Mouse (Mus musculus) lung, embryonic 15.5 days (tissue): ENCODE results near the gene Ctf2. TPM values are rescaled to one million over a fixed set of nuclear protein-coding genes. Genes with fewer than 3 reads are reported as not detected.
"Not testable (repeated sequence)": the region's sequence is repeated elsewhere in the genome, so short reads cannot be mapped to it uniquely, and the experiment has no call there.

Source experiments
- ATAC-seq: fragments of 200-750 bp; cut with Nextera tagmentation; 2 replicates; pipeline ENCODE4 v1.8.0; 2017; ENCODE audit warnings: moderate number of reproducible peaks, borderline replicate concordance; ENCODE audit not compliant: low FRiP score, low TSS enrichment; ENCODE audit errors: extremely low read depth
- H3K27ac ChIP-seq: fragments of 300-500 bp; sonication (generic); 2 replicates; pipeline ENCODE4 v1.5.1; 2015; ENCODE audit warnings: moderate library complexity, mild to moderate bottlenecking, inconsistent platforms
- H3K27me3 ChIP-seq: fragments of 300-500 bp; sonication (generic); 2 replicates; pipeline ENCODE4 v1.6.1; 2015; ENCODE audit warnings: inconsistent platforms
- H3K36me3 ChIP-seq: fragments of 300-500 bp; sonication (generic); 2 replicates; pipeline ENCODE4 v1.6.1; 2015; ENCODE audit warnings: inconsistent platforms
- H3K4me1 ChIP-seq: fragments of 300-500 bp; sonication (generic); 2 replicates; pipeline ENCODE4 v1.6.1; 2015; ENCODE audit warnings: inconsistent platforms
- H3K4me2 ChIP-seq: fragments of 300-500 bp; sonication (generic); 2 replicates; pipeline ENCODE4 v1.6.1; 2015; ENCODE audit warnings: inconsistent platforms, mild to moderate bottlenecking, moderate library complexity
- H3K4me3 ChIP-seq: fragments of 300-500 bp; sonication (generic); 2 replicates; pipeline ENCODE4 v1.5.1; 2015; ENCODE audit warnings: mild to moderate bottlenecking, inconsistent platforms
- H3K9ac ChIP-seq: fragments of 300-500 bp; sonication (generic); 2 replicates; pipeline ENCODE4 v1.6.1; 2015; ENCODE audit warnings: inconsistent platforms
- H3K9me3 ChIP-seq: fragments of 300-500 bp; sonication (generic); 2 replicates; pipeline ENCODE4 v1.6.1; 2016; ENCODE audit warnings: inconsistent platforms
- WGBS: fragments of 180-500 bp; shearing (Covaris S2); methylation state at CpG from one replicate; pipeline ENCODE4 v1.1.7; 2015; 5-methylcytosine and 5-hydroxymethylcytosine counted together
- polyA plus RNA-seq: library from polyadenylated mRNA; unstranded; fragments of >200 nt; fragmentation: Nextera tagmentation; extraction: Ambion mirVana; gene quantifications from 2 replicates; pipeline ENCODE4 v1.2.1, GENCODE M21; 2015

The Ctf2 gene
- polyA plus RNA-seq, 1 experiment from 2014 or later: 0.16 TPM

DNA sequence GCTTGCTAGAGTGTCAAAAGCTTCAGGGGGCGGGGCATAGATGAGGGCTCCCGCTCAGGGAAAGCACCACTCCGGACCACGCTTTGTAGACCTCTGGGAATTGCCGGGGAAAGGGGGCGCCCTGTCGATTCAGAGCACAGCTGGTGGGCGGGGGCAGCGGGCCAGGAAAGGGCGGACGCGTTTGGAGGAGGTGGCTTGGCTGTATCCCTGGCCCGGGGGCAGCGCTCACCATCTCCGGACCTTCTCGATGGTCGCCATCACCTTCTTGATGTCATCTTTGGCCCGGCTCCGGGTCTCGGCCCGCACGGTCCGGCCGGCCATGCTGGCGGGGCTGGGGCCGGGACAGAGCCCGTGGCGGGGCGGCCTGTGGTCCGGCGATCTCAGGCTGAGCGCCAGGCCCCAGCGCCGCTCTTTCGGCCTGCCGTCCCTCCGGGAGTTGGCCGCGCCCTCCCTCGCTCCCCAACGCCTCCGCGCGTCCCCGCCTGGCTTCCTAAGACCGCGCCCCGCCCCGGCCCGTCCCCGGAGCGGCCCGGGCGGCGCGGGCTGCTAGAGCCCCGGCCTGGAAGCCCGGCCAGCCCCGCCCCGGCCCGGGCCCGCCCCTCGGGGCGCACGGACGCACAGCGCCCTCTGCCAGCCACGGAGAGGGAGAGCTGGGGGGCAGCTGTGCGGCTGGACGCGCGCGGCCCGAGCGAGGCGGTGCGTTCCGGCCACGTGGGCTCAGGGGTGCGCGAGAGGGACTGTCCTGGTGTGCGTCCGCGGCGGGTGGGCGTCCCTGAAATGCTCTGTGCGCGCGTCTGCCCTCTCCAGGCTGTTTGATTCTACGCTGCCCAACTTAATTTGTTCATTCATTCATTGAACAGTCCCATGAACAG lies 23.5 kb downstream of the Ctf2 start, which contains the start of gene Bcl7c:
Bcl7c (minus strand) TSS at position 727 of the 872 bp plus-strand sequence.
- Histone ChIP-seq H3K36me3 (peaks cover 27% of the 10 kb centered on the region), H3K9ac (peak within 1 kb of the TSS; percentile 74), H3K9me3 (no peaks in the 10 kb centered on the region), H3K4me1 (peaks cover 42% of the 10 kb centered on the region), H3K4me3 (peak within 1 kb of the TSS; percentile 71), H3K27me3 (no peaks in the 10 kb centered on the region), H3K27ac (peak within 1 kb of the TSS; percentile 99), H3K4me2 (peak within 1 kb of the TSS; percentile 86)
- WGBS: under 1% methylated on average over 85 of the region's 90 CpGs
- peak; percentile 86 for ATAC-seq

- Histone ChIP-seq H3K4me1 (peaks cover 38% of the 10 kb centered on the region), H3K27me3 (no peaks in the 10 kb centered on the region), H3K9me3 (no peaks in the 10 kb centered on the region), H3K4me2 (peak overlapping the region; percentile 86), H3K36me3 (peaks cover 32% of the 10 kb centered on the region), H3K4me3 (peak overlapping the region; percentile 71), H3K27ac (peak overlapping the region; percentile 99), H3K9ac (peak overlapping the region; percentile 74)
- WGBS: under 1% methylated on average over 5 of the region's 5 CpGs
- no peak for ATAC-seq
These were observed 24.1 kb downstream of the Ctf2 start for GRCm38 (mm10) chr7:127707957-127708206.

DNA sequence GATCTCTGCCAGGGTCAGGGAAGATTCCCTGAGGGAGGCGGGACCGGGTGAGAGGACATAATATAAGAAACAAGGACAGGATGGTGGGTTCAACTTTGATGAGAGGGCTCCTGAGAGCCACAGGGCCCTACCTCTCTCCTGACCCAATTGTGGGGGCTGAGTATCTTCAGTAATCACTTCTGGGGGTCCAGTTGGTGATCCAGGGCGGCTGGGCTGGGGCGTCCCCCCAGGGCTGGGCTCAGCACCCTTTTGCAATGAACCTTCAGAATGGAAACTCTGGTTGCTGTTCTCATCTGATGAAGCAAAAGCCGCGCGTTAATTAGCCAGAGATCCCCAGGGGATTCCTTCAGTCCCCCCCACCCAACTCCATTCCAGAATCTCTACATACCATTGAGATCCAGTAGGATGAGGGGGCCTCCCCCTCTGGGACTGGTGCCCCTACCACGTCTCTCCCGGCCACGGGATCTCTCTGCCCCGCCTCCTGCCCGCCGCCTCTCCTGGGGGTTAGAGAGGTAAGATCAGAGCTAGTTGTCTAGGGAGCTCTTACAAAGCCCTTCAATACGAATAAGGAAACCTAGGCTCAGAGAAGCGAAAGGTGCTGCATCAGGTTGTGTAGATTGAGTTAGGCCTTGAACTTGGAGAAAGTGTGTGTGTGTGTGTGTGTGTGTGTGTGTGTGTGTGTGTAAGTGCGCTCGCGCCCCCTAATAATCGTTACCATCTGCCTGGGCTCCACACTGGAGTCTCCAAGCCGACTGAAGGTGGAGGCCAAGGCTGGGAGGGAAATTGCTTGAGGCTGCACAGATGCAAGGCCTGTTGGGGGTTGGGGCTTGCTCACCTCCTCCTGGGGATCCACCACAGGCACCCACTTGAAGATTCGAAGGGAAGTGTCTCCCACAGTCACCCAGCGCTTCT lies 24.7 kb downstream of the Ctf2 start:
- peaks cover 33% of the 10 kb centered on the region for H3K4me1 ChIP-seq
- peak; percentile 0 for ATAC-seq
- H3K9me3 ChIP-seq: no peaks in the 10 kb centered on the region
- peak overlapping the region; percentile 74 for H3K9ac ChIP-seq
- peak overlapping the region; percentile 99 for H3K27ac ChIP-seq
- H3K36me3 ChIP-seq: peaks cover 38% of the 10 kb centered on the region
- H3K4me3 ChIP-seq: peak overlapping the region; percentile 71
- H3K27me3 ChIP-seq: no peaks in the 10 kb centered on the region
- WGBS: 24% methylated on average over 22 of the region's 22 CpGs
- peak overlapping the region; percentile 86 for H3K4me2 ChIP-seq

- Histone ChIP-seq H3K36me3 (peaks cover 42% of the 10 kb centered on the region), H3K9me3 (no peaks in the 10 kb centered on the region), H3K4me1 (peaks cover 23% of the 10 kb centered on the region), H3K27ac (no peak overlapping the region), H3K4me2 (no peak overlapping the region), H3K9ac (no peak overlapping the region), H3K27me3 (no peaks in the 10 kb centered on the region), H3K4me3 (no peak overlapping the region)
- WGBS: 71% methylated on average over 4 of the region's 4 CpGs
- ATAC-seq: no peak
These were observed 26.3 kb downstream of the Ctf2 start for GRCm38 (mm10) chr7:127705706-127706105.

DNA sequence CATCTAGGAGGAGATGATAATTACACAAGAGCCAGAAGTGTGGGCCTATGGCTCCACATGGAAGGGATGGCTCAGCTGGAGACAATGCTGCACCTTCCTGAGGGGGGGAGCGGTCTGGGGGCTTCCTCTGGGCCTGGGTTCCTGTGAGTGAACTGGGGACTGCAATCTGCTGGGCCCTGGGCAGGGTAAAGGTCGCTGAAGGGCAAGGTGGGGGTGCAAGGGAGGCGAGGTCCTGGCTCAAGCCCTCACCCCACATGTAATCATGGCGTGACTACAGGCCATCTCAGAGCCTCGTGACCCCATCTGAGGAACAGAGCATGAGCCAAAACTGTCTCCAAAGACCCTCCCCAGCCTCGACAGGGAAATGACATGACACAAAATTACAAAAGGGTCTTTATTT lies 27.4 kb downstream of the Ctf2 start:
- no peaks in the 10 kb centered on the region for H3K9me3 ChIP-seq
- H3K36me3 ChIP-seq: peaks cover 42% of the 10 kb centered on the region
- 76% methylated on average over 6 of the region's 6 CpGs for WGBS
- ATAC-seq: no peak
- no peaks in the 10 kb centered on the region for H3K27me3 ChIP-seq
- H3K4me3 ChIP-seq: no peak overlapping the region
- H3K9ac ChIP-seq: no peak overlapping the region
- peaks cover 23% of the 10 kb centered on the region for H3K4me1 ChIP-seq
- no peak overlapping the region for H3K4me2 ChIP-seq
- no peak overlapping the region for H3K27ac ChIP-seq

DNA sequence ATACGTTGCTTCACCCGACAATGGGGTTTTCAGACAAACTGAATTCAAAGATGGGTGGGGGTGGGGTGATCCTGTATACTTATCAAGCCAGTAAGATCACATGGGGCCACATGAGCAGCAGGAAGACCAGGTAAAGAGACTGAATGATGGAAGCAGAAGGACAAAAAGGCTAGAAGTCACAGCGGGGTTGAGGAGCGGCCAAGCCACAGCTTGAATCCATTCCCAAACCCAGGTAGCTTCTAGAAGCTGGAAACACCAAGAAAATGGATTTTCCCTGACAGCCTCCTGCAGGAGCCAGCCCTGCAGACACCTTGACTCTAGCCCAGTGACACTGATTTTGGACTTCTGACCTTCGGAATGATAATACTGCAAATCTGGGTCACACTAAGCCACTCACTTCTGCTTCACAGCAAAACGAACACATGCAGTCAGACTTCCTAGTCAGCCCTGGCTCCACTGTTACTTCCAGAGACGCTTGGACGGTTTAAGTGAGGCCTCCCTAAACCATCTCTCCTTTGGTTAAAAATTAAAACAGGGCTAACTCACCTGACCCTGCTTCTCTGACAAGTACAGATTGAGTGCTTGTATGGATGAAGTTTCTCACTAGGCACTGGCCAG lies 28.3 kb downstream of the Ctf2 start:
- Histone ChIP-seq H3K4me1 (peaks cover 17% of the 10 kb centered on the region), H3K4me2 (no peak overlapping the region), H3K9me3 (no peaks in the 10 kb centered on the region), H3K27me3 (no peaks in the 10 kb centered on the region), H3K9ac (no peak overlapping the region), H3K27ac (no peak overlapping the region), H3K36me3 (peaks cover 42% of the 10 kb centered on the region), H3K4me3 (no peak overlapping the region)
- 89% methylated on average over 8 of the region's 8 CpGs for WGBS
- no peak for ATAC-seq

DNA sequence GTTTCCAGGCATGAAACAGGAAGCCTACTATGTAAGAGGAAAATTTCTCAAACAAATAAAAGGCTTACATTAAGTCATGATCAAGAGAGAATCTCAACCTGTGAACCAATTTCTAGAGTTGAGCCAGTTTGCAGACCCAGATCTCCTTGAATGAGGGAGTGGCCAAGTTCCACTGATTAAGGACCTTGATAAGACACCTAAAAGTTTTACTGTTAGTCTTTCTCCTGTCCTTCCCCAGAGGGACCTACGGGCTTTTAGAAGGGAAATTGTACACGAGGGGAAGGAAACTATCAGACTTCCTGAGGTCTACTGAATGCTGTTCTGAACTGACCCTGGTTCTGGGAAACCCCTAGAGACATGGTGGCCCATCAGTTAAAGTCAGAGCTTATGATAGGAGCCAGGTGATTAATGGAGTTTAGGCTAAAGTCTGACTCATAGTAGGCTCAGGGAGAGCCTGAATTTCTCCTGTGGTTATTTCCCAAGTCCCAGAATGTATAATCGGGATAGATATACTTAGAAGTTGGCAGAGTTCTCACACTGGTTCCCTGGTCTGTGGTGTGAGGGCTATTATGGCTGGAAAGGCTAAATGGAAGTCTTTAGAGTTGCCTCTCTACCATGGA lies 31.1 kb downstream of the Ctf2 start:
- 74% methylated on average over 3 of the region's 3 CpGs for WGBS
- H3K9ac ChIP-seq: no peak overlapping the region
- H3K4me3 ChIP-seq: no peak overlapping the region
- H3K4me2 ChIP-seq: no peak overlapping the region
- H3K9me3 ChIP-seq: no peaks in the 10 kb centered on the region
- H3K27me3 ChIP-seq: no peaks in the 10 kb centered on the region
- no peak overlapping the region for H3K27ac ChIP-seq
- peaks cover 36% of the 10 kb centered on the region for H3K36me3 ChIP-seq
- H3K4me1 ChIP-seq: no peaks in the 10 kb centered on the region
- ATAC-seq: no peak

- Histone ChIP-seq H3K27ac (no peak overlapping the region), H3K36me3 (peaks cover 21% of the 10 kb centered on the region; the same call in 1 of the 2 replicates), H3K4me2 (no peak overlapping the region), H3K4me3 (no peak overlapping the region), H3K27me3 (no peaks in the 10 kb centered on the region), H3K9ac (no peak overlapping the region), H3K4me1 (no peaks in the 10 kb centered on the region), H3K9me3 (no peaks in the 10 kb centered on the region)
- ATAC-seq: no peak
- WGBS: 76% methylated on average over 6 of the region's 6 CpGs
These were observed 33.0 kb downstream of the Ctf2 start for GRCm38 (mm10) chr7:127698986-127699385.

GRCm38 (mm10) chr7:127693730-127694129 lies 38.2 kb downstream of the Ctf2 start:
- not testable (repeated sequence) for H3K36me3 ChIP-seq, H3K4me3 ChIP-seq, H3K9me3 ChIP-seq, ATAC-seq, H3K4me1 ChIP-seq, H3K27me3 ChIP-seq, H3K27ac ChIP-seq, H3K9ac ChIP-seq, H3K4me2 ChIP-seq
- 88% methylated on average over 7 of the region's 7 CpGs for WGBS

GRCm38 (mm10) chr7:127693290-127693689 lies 38.7 kb downstream of the Ctf2 start:
- no peak overlapping the region for H3K4me3 ChIP-seq
- peaks cover 10% of the 10 kb centered on the region for H3K4me1 ChIP-seq
- WGBS: 89% methylated on average over 8 of the region's 8 CpGs
- H3K9me3 ChIP-seq: no peaks in the 10 kb centered on the region
- ATAC-seq: no peak
- no peaks in the 10 kb centered on the region for H3K27me3 ChIP-seq
- H3K9ac ChIP-seq: no peak overlapping the region
- no peaks in the 10 kb centered on the region for H3K36me3 ChIP-seq
- no peak overlapping the region for H3K4me2 ChIP-seq
- H3K27ac ChIP-seq: no peak overlapping the region

DNA sequence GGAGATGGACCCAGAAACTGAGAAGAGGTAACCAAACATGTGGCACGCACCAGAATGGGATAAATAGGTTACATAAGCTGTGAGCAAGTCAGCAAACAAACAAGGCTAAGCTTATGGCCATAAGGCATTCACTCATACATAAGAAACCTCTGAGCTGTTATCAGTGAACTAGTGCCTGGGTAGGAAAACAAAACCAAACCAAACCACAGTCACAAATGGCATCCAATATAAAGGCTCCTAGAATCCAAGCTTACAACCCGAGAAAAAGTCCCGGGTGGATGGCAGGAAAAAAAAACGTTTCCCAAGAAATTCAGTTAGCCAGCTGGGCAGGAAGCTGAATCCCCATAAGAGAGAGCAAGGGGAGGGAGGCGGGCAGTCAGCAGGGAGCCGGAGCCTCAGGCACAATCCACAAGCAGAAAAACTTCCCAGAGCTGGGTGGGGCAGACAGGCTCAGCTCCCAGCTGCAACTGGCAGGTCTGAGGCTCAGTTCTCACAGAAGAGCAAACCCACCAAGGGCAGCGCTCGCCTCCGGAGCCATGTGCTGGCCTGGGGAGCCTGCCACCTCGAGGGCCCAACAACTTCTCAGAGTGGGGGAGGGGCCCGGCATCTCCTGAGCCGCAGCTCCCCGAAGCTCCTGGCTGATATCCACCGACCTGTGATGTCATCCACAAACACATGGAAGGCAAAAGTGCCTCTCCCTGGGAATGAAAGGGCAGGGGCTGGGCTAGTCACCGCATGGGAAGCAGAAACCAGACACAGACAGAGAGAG lies 40.6 kb downstream of the Ctf2 start:
- Histone ChIP-seq H3K4me1 (peaks cover 10% of the 10 kb centered on the region), H3K4me3 (peak overlapping the region; percentile 36), H3K9me3 (no peaks in the 10 kb centered on the region), H3K9ac (peak overlapping the region; percentile 29), H3K27ac (peak overlapping the region; percentile 79), H3K36me3 (no peaks in the 10 kb centered on the region), H3K27me3 (no peaks in the 10 kb centered on the region), H3K4me2 (peak overlapping the region; percentile 61)
- WGBS: 4% methylated on average over 15 of the region's 15 CpGs
- peak; percentile 79; the same call in 1 of the 2 replicates for ATAC-seq
